Mouse (Mus musculus) bone marrow, adult 2 months (tissue): ENCODE results near the gene Tmem41b.

Experiments
- CTCF ChIP-seq: fragments of 200-500 bp; IDR thresholded peaks from 2 replicates; pipeline ENCODE4 v1.5.1; 2011; ENCODE audit warnings: low read length, control low read depth; ENCODE audit not compliant: control insufficient read depth, insufficient read depth
- POLR2A ChIP-seq: fragments of 200-500 bp; IDR thresholded peaks from 2 replicates; pipeline ENCODE4 v1.6.1; 2011; ENCODE audit warnings: low read depth, mild to moderate bottlenecking, control low read depth, low read length, borderline replicate concordance; ENCODE audit not compliant: control insufficient read depth

DNA sequence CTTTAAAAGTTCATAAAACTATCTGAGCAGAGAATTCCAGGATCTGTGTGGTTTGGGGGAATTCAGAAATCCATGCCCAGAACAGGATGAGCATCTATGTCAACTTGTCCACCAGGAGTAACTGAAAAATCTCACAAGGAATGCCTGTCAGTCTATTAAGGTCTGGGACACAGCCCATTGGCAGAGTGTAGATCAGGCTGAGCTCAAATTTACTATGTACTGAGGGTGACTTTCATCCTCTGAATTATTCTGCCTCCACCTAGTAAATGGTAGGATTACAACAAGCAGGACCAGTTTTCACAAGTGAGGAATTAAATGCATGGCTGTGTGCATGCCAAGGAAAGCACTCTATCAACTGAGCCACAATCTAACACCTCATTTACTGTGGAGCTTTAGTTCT is 17.2 kb downstream of the Tmem41b start:
- TF ChIP-seq POLR2A (no peak), CTCF (no peak)
